Mouse (Mus musculus) E14TG2a.4 (cell line): ENCODE measurements around the gene Pdzd2.

Source experiments
- CTCF ChIP-seq: conservative IDR thresholded peaks from 2 replicates; pipeline ENCODE4 v1.5.1; 2014; ENCODE audit warnings: low read length
- NANOG ChIP-seq: IDR thresholded peaks from 2 replicates; pipeline ENCODE4 v1.6.1; 2014; ENCODE audit warnings: borderline replicate concordance, low read length, mixed read lengths
- POU5F1 ChIP-seq: IDR thresholded peaks from 2 replicates; pipeline ENCODE4 v1.6.1; 2014; ENCODE audit warnings: low read length, borderline replicate concordance

GRCm38 (mm10) chr15:12341401-12341758, 398.3 kb downstream of the Pdzd2 start:
- TF ChIP-seq CTCF (no peak), POU5F1 (no peak), NANOG (no peak)
